Mouse (Mus musculus) embryo, embryonic 10.5 days (tissue): ENCODE data around the gene Ebf1.

Experiments used
- DNase-seq: peaks from one replicate; pipeline ENCODE4 v3.0.0-alpha.2; 2015; ENCODE audit warnings: low spot score

Ebf1 gene

DNA sequence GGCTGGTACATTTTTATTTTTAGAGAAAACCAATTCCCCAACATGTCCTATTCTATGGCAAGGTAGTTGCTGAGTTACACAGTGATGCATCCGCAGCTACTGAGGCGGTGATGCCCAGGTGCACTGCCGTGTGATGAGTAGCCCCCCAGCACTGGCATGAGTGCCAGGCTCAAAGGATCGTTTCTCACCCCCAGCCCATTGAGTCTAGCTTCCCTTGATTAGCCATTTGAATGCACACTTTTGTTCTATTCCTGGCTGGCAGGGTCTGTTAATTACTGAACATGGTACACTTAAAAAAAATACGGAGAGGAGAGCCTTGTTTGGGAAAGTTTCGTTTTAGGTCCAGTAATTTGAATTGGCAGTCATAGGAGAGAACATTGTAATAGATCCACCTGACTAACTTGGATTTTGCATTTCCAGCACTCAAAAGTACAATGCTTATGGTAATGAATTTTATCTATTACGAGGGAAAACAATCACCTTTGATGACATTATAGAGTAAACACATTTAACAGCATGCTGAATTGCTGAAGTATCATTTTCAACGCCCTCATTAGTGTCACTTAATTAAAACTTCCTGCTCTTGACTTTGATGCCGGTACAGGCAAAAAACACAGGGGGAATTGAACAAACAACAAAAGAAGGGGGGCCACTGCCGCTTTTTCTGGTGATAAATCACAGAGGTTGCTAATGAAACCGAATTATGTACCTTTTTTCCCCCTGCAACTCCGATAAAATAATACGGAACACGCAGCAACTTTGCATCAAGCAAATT lies 167.3 kb downstream of the Ebf1 start:
- no peak for DNase-seq

- DNase-seq = no peak
These were observed 167.9 kb downstream of the Ebf1 start for GRCm38 (mm10) chr11:44785063-44785462.

DNA sequence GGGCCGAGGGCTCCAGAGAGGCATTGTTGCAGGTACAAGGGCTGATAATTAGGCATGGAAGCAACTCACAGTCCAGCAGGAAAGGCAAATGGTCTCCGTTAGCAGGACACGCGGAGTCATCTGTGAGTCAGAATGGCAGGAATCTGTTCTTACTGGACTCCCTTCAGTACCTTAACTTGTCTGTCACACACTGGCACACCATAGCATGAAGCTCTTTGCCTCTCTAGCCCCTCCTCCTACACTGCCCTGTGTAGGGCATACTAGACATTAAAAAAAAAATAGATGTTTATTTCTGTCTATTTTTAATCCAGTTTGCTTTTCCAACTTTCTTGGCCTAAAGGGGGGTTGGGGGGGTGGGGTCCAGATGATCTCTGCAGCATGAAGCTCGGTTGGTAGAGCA lies 168.4 kb downstream of the Ebf1 start:
- DNase-seq = peak; percentile 39

DNA sequence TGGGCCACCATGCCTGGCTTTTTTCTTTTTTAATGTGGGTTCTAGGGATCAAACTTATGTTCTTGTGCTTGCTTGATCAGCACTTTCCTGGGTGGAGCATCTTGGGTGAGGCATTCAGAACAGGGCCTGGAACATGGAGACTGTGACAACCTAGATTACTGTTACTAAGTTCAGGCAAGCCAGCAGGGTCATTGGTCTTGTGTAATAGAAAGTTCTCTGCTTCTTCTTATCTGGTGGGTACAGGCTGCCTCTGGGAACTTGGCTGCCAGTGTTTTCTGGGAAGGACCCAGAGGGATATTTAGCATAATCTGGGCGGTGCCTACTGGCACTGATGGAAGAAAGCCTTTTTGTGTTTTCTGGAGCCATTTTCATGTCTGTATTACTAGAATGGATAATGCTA lies 170.9 kb downstream of the Ebf1 start:
- no peak for DNase-seq

GRCm38 (mm10) chr11:44792816-44793215 lies 175.7 kb downstream of the Ebf1 start:
- DNase-seq = no peak

DNA sequence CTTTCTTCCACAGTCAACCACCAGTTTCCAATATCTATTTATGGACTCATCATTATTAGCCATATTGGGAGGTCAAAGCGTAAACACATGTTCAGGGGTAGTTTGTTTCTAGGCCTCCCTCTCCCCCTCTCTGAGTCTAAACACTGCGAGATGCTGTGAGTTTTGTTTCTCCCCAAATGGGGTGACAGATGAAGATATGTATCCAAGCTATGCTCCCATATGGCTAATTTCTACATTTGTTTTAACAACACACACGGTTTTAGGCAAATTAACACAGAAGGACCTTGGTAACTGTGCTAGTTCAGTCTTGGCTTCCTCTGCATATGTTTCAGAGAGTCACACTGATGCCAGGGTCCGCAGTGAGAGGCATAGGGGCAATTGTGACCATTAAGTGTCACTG lies 177.8 kb downstream of the Ebf1 start:
- no peak for DNase-seq

GRCm38 (mm10) chr11:44795767-44796166 lies 178.7 kb downstream of the Ebf1 start:
- DNase-seq = no peak

GRCm38 (mm10) chr11:44798270-44798669 lies 181.2 kb downstream of the Ebf1 start:
- DNase-seq = peak; percentile 26

DNA sequence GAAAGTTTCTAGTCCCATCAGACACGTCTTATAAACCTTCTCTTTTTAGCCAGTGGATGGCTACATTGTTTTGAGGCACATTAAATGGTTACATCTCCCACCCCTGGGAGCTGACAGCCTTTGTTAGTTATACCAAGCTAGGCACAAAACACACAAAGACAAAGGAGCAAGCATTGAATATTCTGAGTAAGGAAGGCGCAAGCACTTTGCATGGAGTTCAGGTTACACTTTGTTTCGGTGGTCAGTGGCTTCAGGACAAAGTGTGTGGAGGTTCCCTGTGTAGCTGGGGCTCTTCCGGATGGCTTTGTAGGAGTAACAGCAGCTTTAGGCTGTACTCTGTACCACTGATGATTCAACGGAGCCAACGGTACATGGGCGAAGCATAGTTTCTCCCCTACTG lies 186.9 kb downstream of the Ebf1 start:
- no peak for DNase-seq

- peak; percentile 55 for DNase-seq
These were observed 189.5 kb downstream of the Ebf1 start for GRCm38 (mm10) chr11:44806589-44806988.

DNA sequence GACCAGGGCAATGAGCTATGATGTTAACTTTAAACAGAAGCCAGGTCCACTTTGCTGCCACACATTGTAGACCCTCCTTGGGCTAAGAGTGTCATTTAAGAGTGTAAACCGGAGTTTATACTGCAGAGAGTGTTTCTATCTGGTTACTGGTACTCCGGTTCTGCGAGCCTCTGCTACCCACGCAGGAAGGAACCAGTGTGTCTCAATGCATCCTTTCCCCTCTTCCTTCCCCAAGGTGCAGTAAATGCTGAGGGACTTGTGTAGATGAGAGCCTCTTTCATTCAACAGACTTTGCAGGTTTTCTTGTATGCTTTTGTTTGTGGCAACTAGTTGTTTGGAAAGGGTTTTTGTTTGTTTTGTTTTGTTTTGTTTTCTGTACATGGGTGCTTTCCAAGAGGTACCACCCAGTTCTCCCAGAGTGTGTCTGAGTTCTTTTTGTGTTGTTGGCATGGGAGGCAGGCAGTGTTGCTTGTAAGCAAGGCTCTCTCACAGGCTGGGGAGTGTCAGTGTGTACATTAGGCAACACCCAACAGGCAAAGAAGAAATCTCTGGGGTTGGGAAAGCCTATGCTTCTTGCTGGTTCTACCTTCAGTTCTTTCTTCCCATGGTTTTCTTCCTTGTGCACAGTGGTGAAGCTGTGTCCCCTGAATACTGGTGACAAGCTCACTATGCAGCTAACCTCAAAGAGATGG lies 191.9 kb downstream of the Ebf1 start:
- no peak for DNase-seq

DNA sequence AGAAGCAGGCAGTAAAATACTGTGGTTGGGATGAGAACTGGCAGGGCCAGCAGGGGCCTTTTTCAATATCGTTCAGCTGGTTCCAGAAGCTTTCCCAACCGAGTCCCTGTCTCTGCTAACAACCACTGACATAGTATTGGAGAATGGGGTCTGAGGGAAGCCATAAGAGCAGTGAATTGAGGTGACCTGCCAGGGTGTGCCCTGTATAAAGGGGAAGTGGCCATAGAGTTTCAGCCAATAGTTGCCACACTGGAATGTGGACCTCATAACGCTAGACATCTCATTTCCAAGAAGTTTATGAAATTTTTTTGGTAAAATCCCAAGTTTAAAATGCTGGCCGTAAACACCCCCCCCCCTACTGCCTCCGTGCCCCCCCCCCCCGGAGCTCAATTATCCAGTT lies 193.9 kb downstream of the Ebf1 start:
- DNase-seq = no peak

GRCm38 (mm10) chr11:44812193-44812746 lies 195.2 kb downstream of the Ebf1 start:
- no peak for DNase-seq

GRCm38 (mm10) chr11:44813534-44813933 lies 196.4 kb downstream of the Ebf1 start:
- no peak for DNase-seq

DNA sequence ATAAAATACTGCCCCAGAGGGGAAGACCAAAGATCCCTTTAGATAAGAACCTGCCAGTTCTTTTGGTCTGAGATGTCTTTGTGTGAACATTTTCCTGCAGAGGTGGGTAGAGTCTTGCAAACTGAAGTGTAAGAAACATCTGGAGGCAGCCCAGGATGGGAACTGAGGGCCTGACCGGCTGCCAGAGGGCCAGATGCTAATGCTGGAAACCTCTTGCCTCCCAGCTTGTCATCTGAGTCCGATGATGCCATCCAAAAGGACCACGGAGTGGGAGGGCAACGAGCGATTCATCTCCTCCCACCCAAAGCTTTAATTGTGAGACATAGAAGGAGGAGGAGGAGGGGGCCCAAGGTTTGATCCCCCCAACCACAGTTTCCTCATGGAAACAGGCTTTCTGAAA lies 197.7 kb downstream of the Ebf1 start:
- DNase-seq = no peak

- DNase-seq = no peak
These were observed 198.9 kb downstream of the Ebf1 start for GRCm38 (mm10) chr11:44815991-44816390.

DNA sequence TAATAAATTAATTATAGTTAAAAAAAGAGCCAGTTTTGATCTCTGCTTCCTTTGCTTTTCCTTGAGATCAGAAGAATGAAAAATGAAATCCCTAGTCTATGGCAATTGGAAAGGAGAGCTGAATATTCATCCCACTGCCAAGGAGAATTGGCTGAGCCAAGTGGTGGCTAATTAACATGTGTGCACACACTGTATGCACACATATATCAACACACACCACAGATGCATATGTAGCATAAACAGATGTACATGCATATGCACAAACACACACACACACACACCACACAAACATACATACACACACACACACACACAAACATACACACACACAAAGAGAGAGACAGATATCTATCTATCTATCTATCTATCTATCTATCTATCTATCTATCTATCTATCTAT lies 205.2 kb downstream of the Ebf1 start:
- DNase-seq = no peak

DNA sequence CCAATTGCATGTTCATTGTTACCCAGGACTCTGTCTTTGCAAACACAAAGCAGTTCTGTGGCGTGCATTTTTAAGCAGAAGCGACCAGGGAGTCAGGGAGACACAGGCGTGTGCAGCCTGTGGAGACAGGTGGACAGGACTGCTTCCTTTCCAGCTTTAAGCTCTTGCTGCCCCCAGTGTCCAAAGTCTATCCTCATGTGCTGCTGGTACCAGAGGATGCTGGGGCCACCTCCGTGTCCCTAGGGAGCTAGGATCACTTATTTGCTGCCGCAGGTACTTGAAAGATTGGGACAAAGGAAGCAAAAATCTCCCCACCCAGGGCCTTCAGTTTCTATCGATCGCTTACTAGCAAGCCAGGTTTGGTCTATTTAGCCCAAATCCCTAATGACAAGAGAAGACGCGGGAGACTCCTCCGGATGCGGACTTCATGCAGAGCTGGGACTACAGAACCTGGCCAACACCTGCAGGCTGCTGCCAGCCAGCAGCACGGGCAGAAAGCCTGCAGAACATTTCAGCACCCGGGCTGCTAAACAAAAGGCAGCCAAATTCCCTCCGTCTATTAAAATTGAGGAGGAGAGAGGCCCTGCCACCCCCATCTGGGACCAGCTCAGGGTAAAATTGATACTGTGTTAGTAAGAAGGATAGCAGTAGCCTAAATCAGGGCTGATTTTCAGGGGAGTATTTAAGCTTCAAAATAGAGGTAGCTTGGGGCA lies 215.3 kb downstream of the Ebf1 start:
- peak; percentile 34 for DNase-seq

- DNase-seq = peak; percentile 48
These were observed 215.8 kb downstream of the Ebf1 start for GRCm38 (mm10) chr11:44832940-44833254.

DNA sequence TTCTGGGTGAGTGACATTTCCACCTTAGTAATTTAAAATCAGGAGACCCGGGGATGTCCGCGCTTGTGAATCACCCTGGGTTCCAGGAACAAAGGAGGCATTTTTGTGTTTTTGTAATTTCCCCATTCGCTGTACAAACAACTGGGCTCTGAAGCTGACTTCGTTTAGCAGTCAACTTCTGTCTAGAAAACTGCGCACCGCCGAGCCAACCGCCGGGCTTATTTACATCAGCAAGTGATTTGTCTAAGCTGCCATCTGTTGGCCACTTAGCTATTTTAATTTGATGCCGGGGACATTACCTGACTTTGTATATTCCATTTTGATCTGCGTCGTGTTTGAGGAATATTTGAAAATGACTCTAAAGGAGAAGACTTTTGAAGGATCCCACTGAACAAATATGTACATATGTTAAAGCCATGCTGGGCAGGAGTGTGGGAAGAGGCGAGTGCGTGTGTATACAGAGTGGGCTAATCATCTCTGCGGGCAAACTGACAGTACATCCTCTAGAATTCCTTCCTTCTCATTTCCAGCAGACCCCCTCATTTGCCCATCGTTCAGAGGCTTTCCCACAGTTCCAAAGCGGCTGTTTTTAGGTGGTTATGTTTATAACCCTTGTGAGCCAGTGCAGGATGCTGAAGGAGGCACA lies 216.4 kb downstream of the Ebf1 start:
- DNase-seq = peak; percentile 65

GRCm38 (mm10) chr11:44835166-44835565 lies 218.0 kb downstream of the Ebf1 start:
- no peak for DNase-seq

DNA sequence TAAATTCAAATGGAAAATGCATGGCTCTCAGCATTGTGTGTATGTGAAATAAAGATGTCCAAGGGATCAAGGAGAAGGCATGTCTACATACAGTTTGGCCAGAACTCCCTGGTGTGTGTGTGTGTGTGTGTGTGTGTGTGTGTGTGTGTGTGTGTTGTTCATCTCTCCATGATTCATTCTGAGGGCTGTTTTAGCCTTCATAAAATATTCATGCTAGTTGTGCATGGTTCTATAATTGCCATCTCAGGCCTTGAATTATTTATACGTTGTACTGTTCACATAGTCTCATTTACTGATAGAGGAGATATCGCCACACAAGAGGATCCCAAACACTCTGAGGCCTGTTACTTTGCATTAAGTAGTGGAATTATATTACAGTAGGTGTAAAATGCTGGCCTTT lies 220.5 kb downstream of the Ebf1 start:
- no peak for DNase-seq
